Mouse (Mus musculus) R1 (cell line): Measurements from ENCODE around the gene Olfr1112.

Source experiments
- DNase-seq: peaks from one replicate; pipeline ENCODE4 v3.0.0-alpha.2; 2018; ENCODE audit warnings: low read depth, low spot score

The Olfr1112 gene

GRCm38 (mm10) chr2:87187498-87187897, at the start of gene Olfr1112:
Gene Olfr1112 (plus strand): TSS chr2:87187798.
- no peak for DNase-seq

- DNase-seq, result no peak
Measured at GRCm38 (mm10) chr2:87140200-87140599, 47.4 kb upstream of the Olfr1112 start, which contains the start of gene Olfr1110. Gene Olfr1110 (minus strand): TSS chr2:87140300.

- no peak for DNase-seq
Measured at GRCm38 (mm10) chr2:87152524-87152923, 35.1 kb upstream of the Olfr1112 start, which contains the start of gene Olfr1111. Gene Olfr1111 (minus strand): TSS chr2:87152624.

- peak; percentile 61 for DNase-seq
Measured at GRCm38 (mm10) chr2:87167731-87168130, 19.9 kb upstream of the Olfr1112 start.

- DNase-seq, result no peak
Measured at GRCm38 (mm10) chr2:87208670-87209069, 21.1 kb downstream of the Olfr1112 start, which contains the start of gene Olfr1113. Gene Olfr1113 (plus strand): TSS chr2:87208970.
